Mouse (Mus musculus) left cerebral cortex, postnatal 36 days (tissue): ENCODE measurements around the gene Pdgfra. TPM values are rescaled to one million over a fixed set of nuclear protein-coding genes. Genes with fewer than 3 reads are reported as not detected.

ENCODE experiments used
- DNase-seq, 2 experiments: peaks; one replicate each; pipeline ENCODE4 v3.0.0; 2021 to 2022; ENCODE audit warnings: low spot score in 2 of 2, mixed read lengths in 1 of 2
- intact Hi-C: fragments of 180-260 bp; cut with DNase I; formaldehyde crosslinking; loops from one replicate; pipeline ENCODE4 v1.15.1; 2025
- total RNA-seq, 2 experiments: library from RNA; stranded (reverse); gene quantifications; 2 replicates each; pipeline ENCODE4 v1.2.3; 2021

The Pdgfra gene
- total RNA-seq, 2 experiments from 2014 or later = 41.2 to 42.5 TPM

DNA sequence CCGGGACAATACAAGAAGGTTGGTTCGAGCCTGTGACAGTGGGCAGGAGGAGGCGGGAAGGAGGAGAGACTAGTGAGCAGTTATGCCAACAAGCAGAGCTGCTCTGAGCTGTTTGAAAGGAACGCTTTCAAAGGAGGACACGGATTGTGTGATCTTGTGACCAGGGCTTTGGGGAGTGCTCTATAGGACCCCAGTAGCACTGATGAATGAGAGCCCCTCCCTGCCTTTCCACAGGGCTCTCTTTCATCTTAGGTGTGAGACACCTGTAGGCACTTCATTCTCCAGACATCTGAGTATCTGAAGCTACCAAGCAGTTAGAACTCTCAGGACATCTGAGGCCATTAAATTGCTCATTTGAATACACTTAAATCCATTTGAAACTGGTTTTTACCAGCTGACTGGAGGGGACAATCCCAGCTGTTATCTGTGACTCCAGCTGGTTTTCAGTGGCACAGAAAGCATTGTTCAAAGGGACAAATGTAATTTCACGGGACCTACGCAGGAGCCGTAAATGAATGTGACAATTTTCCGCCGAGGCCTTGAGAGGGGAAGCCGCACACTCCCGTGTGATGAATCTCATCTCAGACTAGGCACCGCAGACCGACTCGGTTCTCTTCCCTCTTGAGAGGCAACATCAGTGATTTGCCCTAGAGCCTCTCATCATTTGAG lies 37.4 kb downstream of the Pdgfra start:
- DNase-seq = no peak
- intact Hi-C loops = no loop called here

DNA sequence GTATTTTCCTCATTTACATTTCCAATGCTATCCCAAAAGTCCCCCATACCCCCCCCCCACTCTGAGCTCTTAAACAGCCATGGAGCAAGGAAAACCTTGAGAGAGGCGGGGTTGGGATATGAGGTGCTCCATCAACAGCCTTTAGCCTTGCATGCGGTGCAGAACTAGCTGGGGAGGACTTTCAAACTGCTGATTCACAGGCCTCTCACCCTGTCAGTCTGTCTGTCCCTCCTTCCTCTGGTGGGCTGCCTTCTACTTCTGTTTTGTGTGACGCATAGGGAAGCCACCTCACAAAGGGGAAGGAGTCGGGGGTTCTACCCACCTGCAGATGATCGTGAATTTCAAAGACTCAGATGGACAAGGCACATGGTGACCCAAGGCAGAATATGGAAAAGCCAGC lies 41.0 kb downstream of the Pdgfra start:
- intact Hi-C loops = no loop called here
- no peak for DNase-seq

DNA sequence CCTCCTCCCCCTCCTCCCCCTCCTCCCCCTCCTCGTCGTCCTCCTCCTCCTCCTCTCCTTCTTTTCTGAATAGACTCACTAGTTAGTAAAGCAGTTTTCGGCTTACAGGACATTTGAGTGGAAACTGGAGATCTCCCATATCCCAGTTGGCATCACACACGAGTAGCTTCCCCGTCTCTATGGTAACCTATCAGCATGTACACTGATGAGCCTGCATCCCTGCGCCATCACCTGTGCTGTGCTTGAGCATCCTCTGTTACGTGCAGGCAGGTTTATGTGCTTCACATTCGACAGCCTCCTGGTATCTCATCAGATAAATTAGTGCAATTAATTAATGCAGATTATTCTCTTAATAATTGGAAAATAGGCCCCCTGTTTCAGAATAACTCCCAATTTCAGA lies 46.3 kb downstream of the Pdgfra start:
- intact Hi-C loops = no loop called here
- no peak for DNase-seq

DNA sequence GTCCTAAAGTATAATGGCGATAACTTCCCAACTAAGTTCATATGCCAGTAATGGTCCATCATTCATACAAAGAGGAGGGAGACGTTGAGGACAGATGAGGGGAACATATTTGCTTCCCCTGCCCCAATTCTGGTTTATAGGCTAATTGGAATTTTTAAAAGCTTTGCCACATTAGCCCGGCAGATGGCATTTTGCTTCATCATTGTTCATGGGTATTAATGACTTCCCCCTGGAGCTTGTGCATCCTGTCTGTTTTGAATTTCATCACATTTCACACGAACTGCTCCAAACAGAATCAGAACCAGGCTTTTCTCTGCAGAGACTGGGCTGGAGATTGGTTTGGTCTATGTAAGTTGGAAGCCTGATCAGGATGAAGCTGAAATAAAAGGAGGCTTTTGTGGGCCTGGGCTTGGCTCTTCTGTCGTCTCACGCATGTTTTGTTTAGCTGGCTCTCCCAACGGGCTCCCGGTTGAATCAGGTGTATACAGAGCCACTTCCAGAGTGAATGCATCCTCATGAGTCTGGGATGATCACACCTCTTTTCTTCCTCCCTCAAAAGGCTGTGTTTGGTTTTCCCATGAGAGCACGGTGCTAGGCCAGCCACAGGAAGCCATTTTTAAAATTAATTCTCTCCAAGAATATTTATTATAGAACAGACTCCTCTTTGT lies 47.7 kb downstream of the Pdgfra start:
- intact Hi-C loops = no loop called here
- DNase-seq = no peak

DNA sequence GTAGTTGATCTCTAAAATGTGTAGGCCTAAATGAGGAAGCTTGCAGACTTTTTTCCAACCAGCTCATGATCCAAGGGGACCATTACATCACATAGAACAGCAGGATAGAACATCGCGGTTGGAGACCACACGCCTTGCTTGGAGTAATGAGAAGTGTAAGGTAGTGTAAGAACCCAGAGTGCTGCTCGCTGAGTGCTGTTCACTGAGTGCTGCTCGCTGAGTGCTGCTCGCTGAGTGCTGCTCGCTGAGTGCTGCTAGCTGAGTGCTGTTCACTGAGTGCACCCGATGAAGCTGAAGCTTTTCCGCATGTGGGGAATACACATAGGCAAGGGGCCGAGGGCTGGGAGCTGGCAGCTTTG lies 48.3 kb downstream of the Pdgfra start:
- DNase-seq = no peak

DNA sequence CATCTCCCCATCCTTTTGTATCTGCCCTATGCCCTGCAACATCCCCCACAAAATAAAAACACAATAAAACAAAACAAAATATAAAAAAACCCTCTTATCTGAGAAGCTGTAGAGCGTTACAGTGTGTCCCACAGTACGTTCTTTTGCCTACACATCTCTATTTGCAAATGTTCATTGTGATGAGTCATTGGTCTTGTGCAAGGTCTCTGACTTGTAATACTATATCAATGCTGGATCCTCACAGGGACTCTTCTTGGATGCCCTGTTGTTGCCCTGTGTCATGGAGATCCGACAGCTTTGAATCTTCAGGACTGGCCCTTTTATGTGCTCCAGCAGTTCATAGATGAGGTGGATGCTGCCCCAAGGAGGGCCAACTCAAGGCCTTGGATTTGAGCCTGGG lies 55.8 kb downstream of the Pdgfra start:
- intact Hi-C loops = no loop called here
- no peak for DNase-seq

More for the DNA sequence above, 48.3 kb downstream of the Pdgfra start:
- intact Hi-C loops = no loop called here

DNA sequence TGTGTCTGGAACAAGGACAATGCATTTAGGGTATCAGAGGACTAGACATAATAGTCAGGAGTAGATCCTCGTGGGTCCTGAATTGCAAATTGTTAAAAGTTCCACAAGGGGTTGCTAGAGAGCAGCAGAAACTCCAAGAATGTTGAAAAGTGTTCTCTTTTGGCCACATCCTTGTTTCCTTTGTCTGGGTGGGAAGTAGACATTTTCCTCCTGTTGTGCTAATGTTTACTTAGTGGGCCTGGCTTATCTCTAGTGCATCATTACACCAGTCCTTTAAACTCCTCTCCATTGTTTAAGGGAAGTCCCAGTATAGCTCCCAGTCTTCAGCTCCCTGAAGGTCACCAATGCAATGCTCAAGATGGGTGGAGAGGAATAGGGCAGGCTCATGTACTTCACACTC lies 57.9 kb downstream of the Pdgfra start:
- intact Hi-C loops = loop anchor here (2.0 to 10.0 kb wide), 3 partner anchors 137 to 905 kb away; no protein-coding TSS in a partner anchor
- DNase-seq = no peak

DNA sequence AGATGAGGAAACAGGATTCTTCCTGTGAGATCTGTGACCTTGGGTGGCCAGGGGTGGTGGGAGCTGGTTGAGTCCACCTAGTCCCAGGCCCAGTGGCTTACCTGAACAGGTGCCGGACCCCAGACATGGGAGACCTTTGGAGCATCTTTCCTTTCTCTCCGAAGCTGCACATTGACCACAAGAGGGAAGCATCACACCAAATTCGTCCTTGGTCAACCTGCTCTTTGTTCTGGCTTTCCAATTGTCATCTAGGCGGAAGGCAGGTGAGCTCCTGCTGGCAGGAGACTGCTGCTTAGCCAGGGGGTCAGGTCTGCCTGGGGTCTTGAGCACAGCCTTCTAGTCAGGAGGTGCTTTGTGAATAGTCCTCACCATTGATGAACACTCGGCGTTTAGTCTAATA lies 62.4 kb downstream of the Pdgfra start:
- intact Hi-C loops = loop anchor here (5.0 to 10.0 kb wide), 2 partner anchors 133 to 900 kb away; no protein-coding TSS in a partner anchor
- peak in 1 of 2 experiments; percentile 30 for DNase-seq

DNA sequence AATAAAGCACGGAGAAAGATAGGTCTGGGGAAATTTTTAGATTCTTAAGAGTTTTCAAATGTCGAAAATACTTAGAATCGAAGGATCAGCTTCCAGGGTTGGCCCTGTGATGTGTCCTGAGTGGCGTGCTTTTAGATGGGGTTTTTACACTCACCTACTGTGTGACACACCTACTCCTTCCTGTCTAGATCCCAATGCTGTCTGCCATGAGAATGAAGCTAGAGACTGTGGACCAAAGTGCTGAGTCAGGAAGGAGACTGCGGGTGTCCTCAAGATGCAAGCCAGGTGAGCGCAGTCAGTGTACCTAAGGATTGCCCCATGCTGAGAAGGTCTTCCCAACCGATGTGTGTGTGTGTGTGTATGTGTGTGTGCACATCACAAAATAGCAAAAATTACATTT lies 62.8 kb downstream of the Pdgfra start:
- DNase-seq = no peak
- intact Hi-C loops = loop anchor here (5.0 to 10.0 kb wide), 2 partner anchors 132 to 900 kb away; no protein-coding TSS in a partner anchor

DNA sequence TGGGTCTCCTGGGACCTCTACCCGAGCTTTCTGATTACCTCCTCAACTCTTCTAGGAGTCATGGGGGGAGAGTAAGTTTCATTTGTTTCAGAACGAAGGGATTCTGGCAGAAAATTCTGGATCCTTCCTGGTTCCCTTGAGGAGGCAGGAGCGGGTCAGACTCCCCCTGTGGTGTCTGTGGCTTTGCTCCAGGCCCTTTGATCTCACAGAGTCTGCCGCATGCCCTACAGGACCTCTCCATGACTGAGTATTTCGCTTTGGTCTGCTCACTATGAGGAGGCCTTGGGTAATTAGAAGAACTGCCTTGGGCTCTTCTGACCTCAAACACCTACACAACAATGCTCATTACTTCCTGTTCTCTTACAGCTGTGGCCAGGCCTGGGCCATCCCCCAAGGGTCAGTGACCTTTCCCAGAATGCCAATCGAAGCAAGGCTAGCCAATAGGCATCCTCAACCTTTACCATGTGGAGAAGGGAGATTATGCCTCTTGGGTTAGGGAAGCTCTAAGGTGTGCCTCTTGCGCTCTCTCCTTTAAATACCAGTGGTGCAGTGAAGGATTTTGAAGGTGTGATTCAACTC lies 63.7 kb downstream of the Pdgfra start:
- no peak for DNase-seq
- intact Hi-C loops = loop anchor here (10.0 kb wide), 1 partner anchor 899 kb away; no protein-coding TSS in a partner anchor

DNA sequence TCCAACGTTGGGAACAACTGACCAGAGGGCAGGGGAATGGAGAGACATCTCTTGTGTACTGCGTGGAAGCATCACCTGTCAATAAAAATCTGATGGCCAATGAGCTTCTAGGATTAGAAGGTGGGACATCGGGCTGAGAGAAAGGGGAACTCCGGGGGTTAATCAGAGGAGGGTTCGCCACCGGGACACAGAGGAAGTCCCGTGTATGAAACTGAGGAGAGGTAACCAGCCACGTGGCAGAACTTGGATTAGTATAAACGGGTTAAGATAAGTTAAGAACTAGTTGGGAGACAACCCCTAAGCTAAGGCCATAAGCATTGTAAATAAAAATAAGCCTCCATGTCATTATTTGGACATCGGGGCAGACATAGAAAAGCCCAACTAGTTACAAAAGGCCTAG lies 69.5 kb downstream of the Pdgfra start:
- no peak for DNase-seq
- intact Hi-C loops = no loop called here

DNA sequence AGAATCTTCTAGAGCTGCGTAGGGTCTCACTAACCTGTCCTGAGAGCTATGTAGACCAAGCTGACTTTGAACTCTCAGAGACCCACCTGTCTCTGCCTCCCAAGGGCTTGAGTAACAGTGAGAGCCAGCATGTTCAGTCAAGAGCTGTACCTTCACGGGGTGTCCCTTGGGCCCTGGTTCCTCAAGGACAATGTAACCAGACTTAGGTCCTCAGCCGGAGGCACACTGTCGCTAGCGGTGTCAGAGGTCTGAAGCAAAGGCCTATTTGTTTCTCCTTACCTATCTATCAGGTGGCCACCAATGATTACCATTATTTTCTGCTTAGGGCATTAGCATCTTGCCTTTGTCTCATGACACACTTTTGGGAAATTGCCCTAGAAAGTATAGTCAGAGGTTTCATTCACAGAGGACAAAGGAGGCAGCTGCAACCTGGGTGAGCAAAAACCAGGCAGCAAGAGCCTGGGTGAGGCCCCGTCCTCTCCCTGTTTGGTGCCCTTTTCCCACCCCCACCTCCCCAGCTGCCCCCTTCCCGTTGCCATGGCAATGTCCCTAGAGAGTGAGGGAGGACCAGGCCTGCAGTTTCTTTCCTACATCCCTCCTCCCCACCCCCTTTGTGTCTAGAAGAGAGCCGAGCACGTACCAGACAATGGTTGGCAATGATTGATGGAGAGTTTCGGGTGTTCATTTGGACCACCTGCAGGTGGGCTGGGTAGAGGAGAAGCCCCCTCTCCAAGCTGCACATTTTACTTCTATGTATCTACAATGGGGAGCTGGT lies 70.6 kb downstream of the Pdgfra start:
- intact Hi-C loops = no loop called here

DNA sequence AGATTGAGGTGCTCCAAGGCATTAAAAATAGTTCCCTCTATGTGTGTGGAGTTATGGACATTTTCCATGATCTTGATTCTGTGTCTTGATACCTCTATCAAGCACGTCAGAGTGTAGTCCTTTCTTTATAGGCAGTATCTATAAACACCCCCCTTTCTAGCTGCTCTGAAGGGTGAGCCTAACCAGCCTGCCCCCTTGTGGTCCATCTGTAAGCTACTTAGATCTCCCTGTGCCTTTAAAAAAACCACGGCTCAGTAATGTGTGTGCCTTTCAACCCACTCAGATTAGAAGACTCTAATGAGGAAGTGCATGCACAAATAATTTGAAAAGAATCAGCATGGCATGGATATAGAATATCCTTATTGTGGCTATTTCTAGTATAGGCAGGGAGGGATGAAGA lies 86.3 kb downstream of the Pdgfra start:
- intact Hi-C loops = no loop called here
- no peak for DNase-seq

More for the DNA sequence above, 70.6 kb downstream of the Pdgfra start:
- no peak for DNase-seq

DNA sequence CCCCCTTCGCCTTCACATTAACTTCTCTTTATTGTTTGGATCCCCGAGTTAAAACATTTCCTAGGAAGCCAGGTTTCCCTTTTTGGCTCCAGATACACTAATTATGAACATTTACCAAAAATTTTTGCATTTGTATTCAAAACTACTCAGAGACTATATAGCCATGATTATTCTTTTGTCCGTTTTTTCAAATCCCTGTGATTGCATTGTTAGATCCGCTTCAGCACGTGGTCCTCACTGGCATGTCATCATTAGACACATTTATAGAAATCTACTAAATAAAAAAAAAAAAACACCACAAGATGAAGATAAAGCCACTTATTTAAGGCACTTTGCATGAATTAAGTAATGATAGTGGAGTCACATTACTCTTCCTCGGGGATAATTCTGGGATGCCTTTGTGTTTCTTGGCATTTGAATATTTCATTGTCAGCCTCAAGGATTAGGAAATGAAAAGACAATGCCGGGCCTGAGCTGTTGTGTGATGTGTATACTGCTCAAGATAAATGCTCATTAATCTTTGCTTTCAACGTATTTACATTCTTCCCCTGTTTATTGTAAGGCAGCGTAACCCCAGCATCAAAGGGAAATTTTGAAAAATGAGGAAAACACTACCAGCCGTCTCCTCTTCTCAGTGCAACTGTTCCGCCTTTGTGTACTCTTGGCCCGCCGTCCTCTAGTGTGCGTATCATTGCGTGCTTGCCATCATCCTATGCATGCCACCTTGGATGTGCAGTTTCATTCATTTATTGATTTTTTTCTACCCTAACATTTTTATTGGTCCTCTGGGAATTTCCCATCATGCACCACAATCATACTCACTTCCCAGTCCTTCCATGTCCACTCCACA lies 87.1 kb downstream of the Pdgfra start:
- DNase-seq = no peak
- intact Hi-C loops = no loop called here

DNA sequence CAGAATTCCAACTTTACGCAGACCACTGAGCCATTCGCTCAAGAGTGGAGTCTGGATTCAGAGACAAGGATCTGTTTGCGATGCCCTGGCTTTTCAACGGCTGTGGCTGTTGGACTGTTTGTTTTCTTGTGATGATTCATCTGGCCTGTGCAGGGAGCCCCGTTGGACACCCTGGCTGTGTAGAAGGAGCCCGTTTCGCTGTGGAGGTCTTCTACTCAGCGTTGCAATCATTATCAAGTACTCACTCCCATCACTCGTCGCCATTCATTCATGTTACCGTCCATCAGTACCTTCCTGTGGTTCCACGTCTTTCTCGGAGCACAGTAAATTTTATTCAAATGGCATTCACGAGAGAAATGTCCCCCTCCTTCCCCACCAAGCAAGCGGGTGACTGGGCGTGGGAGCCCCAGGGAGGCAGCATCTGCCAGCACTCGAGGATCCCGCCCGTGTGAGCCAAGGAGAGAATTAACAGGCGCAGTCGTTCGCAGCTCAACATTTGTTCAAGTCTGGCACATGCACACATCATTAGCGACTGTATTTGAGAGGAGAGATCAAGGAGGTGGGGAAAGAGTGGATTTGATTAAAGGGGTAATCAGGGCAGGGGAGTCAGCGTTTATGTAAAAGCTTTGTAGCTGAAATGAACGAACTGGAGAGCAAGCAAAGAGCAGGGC lies 95.1 kb downstream of the Pdgfra start:
- DNase-seq = peak; percentile 46 to 53
- intact Hi-C loops = no loop called here
